Mouse (Mus musculus) liver, embryonic 14.5 days (tissue): ENCODE data around the gene Esr2. TPM values are rescaled to one million over a fixed set of nuclear protein-coding genes. Genes with fewer than 3 reads are reported as not detected.

Experiments used
- ATAC-seq: fragments of 200-750 bp; cut with Nextera tagmentation; 2 replicates; pipeline ENCODE4 v1.8.0; 2017; ENCODE audit warnings: moderate number of reproducible peaks, mild to moderate bottlenecking, moderate library complexity; ENCODE audit not compliant: insufficient read depth
- DNase-seq, 3 experiments: peaks; one replicate each; pipeline ENCODE4 v3.0.0-alpha.2; 2012 to 2013; ENCODE audit warnings: low read depth in 3 of 3, low spot score in 3 of 3
- H3K27ac ChIP-seq: fragments of 300-500 bp; sonication (generic); 2 replicates; pipeline ENCODE4 v1.5.1; 2014; ENCODE audit warnings: moderate library complexity, mild to moderate bottlenecking, control low read depth, inconsistent platforms
- H3K27me3 ChIP-seq: fragments of 300-500 bp; sonication (generic); 2 replicates; pipeline ENCODE4 v1.6.1; 2014; ENCODE audit warnings: mild to moderate bottlenecking, low read length, moderate library complexity; ENCODE audit not compliant: control insufficient read depth, insufficient read depth
- H3K36me3 ChIP-seq: fragments of 300-500 bp; sonication (generic); replicated peaks from 2 replicates; pipeline ENCODE4 v1.6.1; 2014; ENCODE audit warnings: low read depth; ENCODE audit not compliant: control insufficient read depth, insufficient read depth
- H3K4me1 ChIP-seq, 2 experiments: fragments of 200-500 bp in 1 of 2; fragments of 300-500 bp in 1 of 2; sonication (generic) in 1 of 2; replicated peaks; 2 replicates each; pipeline ENCODE4 v1.6.1; 2012 to 2014; ENCODE audit warnings: antibody characterized with exemption in 1 of 2, inconsistent platforms in 1 of 2, low read length in 1 of 2; ENCODE audit not compliant: control insufficient read depth in 2 of 2, insufficient read depth in 2 of 2
- H3K4me2 ChIP-seq: fragments of 300-500 bp; sonication (generic); 2 replicates; pipeline ENCODE4 v1.6.1; 2014; ENCODE audit warnings: low read depth, mild to moderate bottlenecking, control low read depth, moderate library complexity
- H3K4me3 ChIP-seq, 2 experiments: fragments of 200-500 bp in 1 of 2; fragments of 300-500 bp in 1 of 2; sonication (generic) in 1 of 2; 2 replicates each; pipeline ENCODE4 v1.5.1; 2012 to 2014; ENCODE audit warnings: low read depth in 2 of 2, low read length in 2 of 2, mild to moderate bottlenecking in 2 of 2, control low read depth in 1 of 2, inconsistent platforms in 1 of 2, moderate library complexity in 1 of 2; ENCODE audit not compliant: insufficient read depth in 1 of 2
- H3K9ac ChIP-seq: fragments of 300-500 bp; sonication (generic); replicated peaks from 2 replicates; pipeline ENCODE4 v1.6.1; 2014; ENCODE audit warnings: mild to moderate bottlenecking, control low read depth, moderate library complexity
- H3K9me3 ChIP-seq: fragments of 300-500 bp; sonication (generic); 2 replicates; pipeline ENCODE4 v1.6.1; 2016; ENCODE audit warnings: low read length, mixed read lengths; ENCODE audit not compliant: control insufficient read depth
- CTCF ChIP-seq: IDR thresholded peaks from 2 replicates; pipeline ENCODE4 v1.5.1; 2016; ENCODE audit warnings: antibody characterized with exemption, low read depth, control low read depth
- EP300 ChIP-seq: IDR thresholded peaks from 2 replicates; pipeline ENCODE4 v1.6.1; 2016; ENCODE audit warnings: antibody characterized with exemption, low read depth
- WGBS: fragments of 180-500 bp; shearing (Covaris S2); extraction: QIAGEN DNeasy Blood & Tissue Kit; methylation state at CpG from one replicate; pipeline ENCODE4 v1.1.7; 2014; ENCODE audit not compliant: insufficient replicate concordance; 5-methylcytosine and 5-hydroxymethylcytosine counted together
- polyA plus RNA-seq, 2 experiments: library from polyadenylated mRNA; depleted of rRNA in 1 of 2; stranded (reverse) in 1 of 2; unstranded in 1 of 2; fragments of >200 nt; fragmentation: Nextera tagmentation in 1 of 2; extraction: Ambion mirVana in 1 of 2; gene quantifications; 2 replicates each; pipeline versions ENCODE4 v1.2.1 to v1.2.3; 2012 to 2014

Gene Esr2
- polyA plus RNA-seq, 2 experiments = 0.01 TPM; not detected in 1

DNA sequence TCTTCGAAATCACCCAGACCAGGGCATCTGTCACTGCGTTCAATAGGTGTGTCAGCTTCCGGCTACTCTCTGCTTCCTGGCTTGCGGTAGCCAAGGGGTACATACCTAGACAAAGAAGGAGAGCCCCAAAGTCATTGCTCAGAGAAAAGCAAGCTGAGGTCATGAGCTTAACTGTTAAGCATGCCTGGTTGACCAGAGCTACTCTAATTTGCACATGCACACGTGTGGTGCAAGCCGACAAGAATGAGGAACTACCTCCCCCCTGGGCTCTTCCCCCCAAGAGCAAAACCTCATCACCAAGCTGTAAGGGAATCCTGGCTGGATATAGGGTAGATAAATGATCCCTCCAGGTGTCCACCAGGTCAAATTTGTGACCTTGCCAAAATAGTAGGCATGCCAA lies 53.8 kb downstream of the Esr2 start:
- ATAC-seq = no peak
- Histone ChIP-seq H3K9ac (no peak overlapping the region), H3K9me3 (no peaks in the 10 kb centered on the region)

GRCm38 (mm10) chr12:76117632-76118153 lies 59.4 kb downstream of the Esr2 start:
- H3K27me3 ChIP-seq = no peaks in the 10 kb centered on the region
- H3K9ac ChIP-seq = no peak overlapping the region
- DNase-seq (no peak), ATAC-seq (no peak)
- H3K4me1 ChIP-seq = no peaks in the 10 kb centered on the region
- no peaks in the 10 kb centered on the region for H3K36me3 ChIP-seq
- H3K4me3 ChIP-seq = no peak overlapping the region
- H3K9me3 ChIP-seq = no peaks in the 10 kb centered on the region
- no peak overlapping the region for H3K27ac ChIP-seq
- TF ChIP-seq CTCF (no peak), EP300 (no peak)
- no peak overlapping the region for H3K4me2 ChIP-seq
- WGBS = 45% methylated on average over 4 of the region's 4 CpGs

More for the DNA sequence above, 53.8 kb downstream of the Esr2 start:
- Histone ChIP-seq H3K36me3 (no peaks in the 10 kb centered on the region), H3K4me2 (no peak overlapping the region), H3K27me3 (no peaks in the 10 kb centered on the region), H3K4me3 (no peak overlapping the region), H3K27ac (no peak overlapping the region), H3K4me1 (no peaks in the 10 kb centered on the region)
- whole genome bisulfite sequencing = 59% methylated on average over 6 of the region's 6 CpGs
- no peak for DNase-seq
- no peak for TF ChIP-seq CTCF
- TF ChIP-seq EP300 = no peak

- ATAC-seq (no peak), DNase-seq (no peak)
- no peak overlapping the region for H3K4me2 ChIP-seq
- H3K9me3 ChIP-seq = no peaks in the 10 kb centered on the region
- H3K36me3 ChIP-seq = no peaks in the 10 kb centered on the region
- whole genome bisulfite sequencing = 49% methylated on average over 4 of the region's 4 CpGs
- TF ChIP-seq CTCF = no peak
- no peak for TF ChIP-seq EP300
- no peak overlapping the region for H3K9ac ChIP-seq
- no peaks in the 10 kb centered on the region for H3K27me3 ChIP-seq
- no peaks in the 10 kb centered on the region for H3K4me1 ChIP-seq
- no peak overlapping the region for H3K4me3 ChIP-seq
- H3K27ac ChIP-seq = no peak overlapping the region
Observed at GRCm38 (mm10) chr12:76116577-76116976, 60.5 kb downstream of the Esr2 start.

DNA sequence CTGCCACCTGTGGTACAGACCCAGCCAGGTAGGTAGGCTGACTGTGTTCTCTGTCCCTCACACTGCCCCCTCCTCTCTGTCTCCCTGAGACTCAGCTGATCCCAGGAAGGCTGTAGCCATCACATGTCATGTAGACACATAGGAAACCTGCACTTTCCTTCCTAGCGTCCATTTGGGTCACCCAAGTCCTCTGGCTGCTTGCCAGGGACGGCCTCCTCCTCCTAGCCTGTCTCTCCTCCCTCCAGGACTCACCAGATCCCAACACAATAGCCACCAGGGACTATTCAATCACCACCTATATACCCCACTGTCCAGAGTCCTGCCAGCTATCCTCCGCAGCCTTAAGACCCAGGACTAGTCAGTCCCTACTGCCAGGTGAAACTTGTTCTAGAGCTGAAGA lies 66.0 kb downstream of the Esr2 start:
- TF ChIP-seq EP300 (no peak), CTCF (no peak)
- Histone ChIP-seq H3K9me3 (no peaks in the 10 kb centered on the region), H3K27ac (no peak overlapping the region), H3K27me3 (no peaks in the 10 kb centered on the region), H3K4me1 (no peaks in the 10 kb centered on the region), H3K4me2 (no peak overlapping the region), H3K36me3 (no peaks in the 10 kb centered on the region), H3K9ac (no peak overlapping the region), H3K4me3 (no peak overlapping the region)
- 48% methylated on average over 3 of the region's 3 CpGs for WGBS
- DNase-seq (no peak), ATAC-seq (no peak)

DNA sequence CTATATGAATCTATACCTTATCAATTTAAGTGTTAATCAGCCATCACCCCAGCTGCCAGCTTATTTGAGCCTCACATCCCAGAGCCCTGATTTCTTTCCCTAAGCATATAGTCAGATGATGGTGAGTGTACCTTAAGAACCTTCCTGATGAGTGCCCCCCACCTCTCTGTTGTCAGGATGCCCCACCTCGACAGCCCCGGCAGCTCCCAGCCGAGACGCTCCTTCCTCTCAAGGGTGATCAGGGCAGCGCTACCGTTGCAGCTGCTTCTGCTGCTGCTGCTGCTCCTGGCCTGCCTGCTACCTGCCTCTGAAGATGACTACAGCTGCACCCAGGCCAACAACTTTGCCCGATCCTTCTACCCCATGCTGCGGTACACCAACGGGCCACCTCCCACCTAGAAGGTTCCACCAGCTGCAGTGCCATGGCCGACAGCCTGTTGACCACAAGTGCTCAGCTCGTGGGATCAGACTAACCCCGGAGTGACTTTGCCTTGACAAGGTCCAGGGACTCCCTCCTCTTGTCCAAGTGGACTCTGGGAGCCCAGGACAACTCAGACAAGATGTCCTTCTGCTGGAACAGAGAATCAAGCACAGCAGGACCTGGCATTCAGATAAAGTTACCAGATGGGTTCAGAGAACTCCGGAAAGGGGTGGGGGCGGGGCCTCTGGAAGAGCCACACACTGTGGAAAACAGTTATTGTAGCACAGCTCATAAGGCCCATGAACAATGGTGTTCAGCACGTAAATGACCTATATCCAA lies 67.2 kb downstream of the Esr2 start:
- no peaks in the 10 kb centered on the region for H3K4me1 ChIP-seq
- TF ChIP-seq EP300 = no peak
- no peak for TF ChIP-seq CTCF
- H3K4me2 ChIP-seq = no peak overlapping the region
- ATAC-seq = no peak
- no peak overlapping the region for H3K4me3 ChIP-seq
- H3K27me3 ChIP-seq = no peaks in the 10 kb centered on the region
- no peak for DNase-seq
- H3K9ac ChIP-seq = no peak overlapping the region
- no peaks in the 10 kb centered on the region for H3K36me3 ChIP-seq
- no peaks in the 10 kb centered on the region for H3K9me3 ChIP-seq
- no peak overlapping the region for H3K27ac ChIP-seq
- WGBS = 74% methylated on average over 15 of the region's 15 CpGs
